Mouse (Mus musculus): ENCODE data around the gene Ptov1.

Ptov1 gene

DNA sequence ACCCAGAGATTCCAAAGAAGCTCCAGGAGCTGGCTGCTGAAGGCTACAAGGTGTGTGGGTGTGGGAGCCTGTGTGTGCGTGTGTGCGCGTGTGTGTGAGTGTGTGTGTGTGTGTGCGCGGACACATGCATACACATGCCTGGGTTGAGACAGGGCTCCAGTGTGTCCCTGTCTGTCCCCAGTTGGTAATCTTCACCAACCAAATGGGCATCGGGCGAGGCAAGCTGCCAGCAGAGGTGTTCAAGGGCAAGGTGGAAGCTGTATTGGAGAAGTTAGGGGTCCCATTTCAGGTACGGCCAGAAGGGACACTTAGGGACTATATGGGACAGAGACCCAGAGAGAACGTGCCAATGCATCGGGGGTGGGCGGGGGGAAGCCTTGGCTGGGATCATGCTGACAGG is 9.7 kb downstream of the Ptov1 start:
- no peak for DNase-seq (ENCODE audit: low spot score)

DNA sequence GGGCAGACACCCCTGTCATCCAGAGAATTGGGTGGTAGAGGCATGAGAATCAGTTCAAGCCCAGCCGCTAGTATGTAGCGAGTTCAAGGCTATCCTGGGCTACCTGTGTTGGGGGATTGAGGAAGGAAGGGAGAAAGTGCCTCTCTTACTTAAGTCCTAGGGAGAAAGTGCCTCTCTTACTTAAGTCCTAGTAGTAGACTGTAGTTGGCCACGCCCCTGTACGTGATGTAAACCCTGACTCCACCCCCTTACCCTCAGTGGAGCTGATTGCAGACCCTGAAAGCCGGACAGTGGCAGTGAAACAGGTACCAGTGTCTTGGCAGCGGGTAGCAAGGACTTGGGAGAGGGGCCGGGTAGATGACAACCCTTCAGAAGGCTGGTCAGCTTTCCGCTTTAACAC is 11.7 kb downstream of the Ptov1 start:
- DNase-seq (ENCODE audit: low spot score), result peak; percentile 68

DNA sequence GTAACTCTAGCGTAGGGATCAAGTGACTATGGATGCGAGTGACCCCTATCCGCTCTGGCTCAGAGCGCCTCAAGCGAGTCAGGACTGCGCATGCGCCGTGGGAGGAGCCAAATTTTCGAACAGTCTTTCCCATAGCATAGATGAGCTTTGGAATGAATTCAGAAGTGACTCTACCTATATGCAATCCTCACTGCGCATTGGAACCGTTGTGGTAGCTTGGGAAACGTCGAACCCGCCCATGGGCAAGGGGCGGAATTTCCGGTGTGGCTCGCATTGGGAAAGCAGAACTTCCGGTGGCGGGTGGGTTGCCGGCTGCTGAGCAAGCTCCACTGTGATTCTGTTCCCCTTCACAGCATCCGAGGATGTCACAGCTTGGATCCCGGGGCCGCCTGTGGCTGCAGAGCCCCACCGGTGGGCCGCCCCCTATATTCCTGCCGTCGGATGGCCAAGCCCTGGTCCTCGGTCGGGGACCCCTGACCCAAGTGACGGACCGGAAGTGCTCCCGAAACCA is 12.5 kb downstream of the Ptov1 start, which contains the start of gene Pnkp:
TSS of gene Pnkp (plus strand) at position 98 of the 511 bp plus-strand sequence.
- peak; percentile 91 for DNase-seq (ENCODE audit: low spot score)

DNA sequence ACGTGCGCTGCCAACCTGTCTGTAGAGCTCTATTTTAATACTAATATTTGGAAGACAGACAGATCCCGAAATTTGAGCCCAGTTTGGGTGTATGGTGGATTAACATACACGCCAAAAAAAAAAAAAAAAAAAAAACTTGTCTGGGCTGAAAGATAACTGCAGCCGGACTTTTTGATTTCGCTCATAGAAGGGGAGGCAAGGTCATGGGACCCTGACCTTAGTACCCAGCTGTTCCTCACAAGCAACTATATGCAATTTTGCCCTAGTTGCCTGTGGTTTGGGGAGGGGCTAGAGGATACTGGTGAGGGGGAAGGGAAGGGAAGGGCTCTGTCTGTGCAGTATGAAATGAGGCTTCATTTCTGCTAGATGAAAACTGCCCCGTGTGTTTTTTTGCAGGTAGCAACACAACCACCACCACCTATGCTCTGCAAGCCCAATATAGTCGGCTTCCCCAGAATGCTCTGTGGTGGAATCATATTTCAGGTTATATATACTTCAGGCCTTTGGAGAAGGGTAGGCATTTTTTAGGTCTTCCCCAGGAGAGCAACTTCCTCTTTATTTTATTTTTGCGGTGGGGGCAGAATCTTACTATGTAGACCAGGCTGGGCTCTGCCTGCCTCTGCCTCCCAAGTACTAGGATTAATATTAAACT is 13.2 kb downstream of the Ptov1 start:
- no peak for DNase-seq (ENCODE audit: low spot score)

DNA sequence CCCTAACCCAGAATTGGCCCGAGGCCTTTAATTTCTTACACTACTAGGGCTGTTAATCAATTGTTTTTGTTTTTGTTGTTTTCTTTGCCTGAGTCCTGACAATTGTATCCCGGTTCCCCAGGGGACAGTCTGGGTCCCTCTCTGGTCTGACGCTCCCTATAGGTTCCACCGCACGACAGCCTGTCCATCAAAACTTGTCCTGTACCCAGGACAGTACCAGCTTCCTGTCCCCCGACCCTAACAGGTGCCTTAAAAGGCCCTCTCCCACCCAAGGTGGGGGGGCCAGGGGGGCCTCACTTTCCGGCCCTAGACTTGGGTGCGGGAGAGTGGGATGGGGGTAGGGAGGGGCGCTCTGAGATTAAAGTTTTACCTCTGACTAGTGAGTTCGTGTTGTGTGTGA is 14.6 kb downstream of the Ptov1 start:
- no peak for DNase-seq (ENCODE audit: low spot score)

DNA sequence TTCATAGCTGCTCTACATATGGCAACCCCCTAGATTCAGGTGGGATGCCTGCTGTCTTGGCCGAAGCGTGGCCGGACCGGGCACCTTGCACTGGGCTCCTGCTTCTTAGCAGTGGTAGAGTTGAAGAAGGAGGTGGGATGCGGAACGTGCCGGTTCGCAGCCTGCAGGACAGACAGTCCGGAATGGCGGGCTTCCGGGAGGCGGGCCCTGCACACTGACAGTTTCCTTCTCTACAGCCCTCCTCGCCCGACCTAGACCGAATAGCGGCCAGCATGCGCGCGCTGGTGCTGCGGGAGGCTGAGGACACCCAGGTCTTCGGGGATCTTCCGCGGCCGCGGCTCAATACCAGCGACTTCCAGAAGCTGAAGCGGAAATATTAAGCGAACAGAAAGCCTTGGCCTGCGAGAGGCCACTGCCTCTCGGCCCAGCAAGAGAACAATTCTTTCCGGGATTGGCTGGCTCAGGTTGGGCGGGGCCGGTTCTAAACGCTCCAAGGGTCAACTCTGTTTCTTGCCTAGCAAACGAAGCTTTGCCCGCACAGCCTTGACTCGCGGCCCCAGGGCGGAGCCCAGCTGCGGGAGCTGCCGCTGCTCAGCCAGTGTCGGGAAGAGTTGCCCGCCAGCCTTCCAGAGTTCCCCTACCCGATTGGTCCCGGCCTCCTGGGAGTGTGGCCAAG is 15.1 kb downstream of the Ptov1 start:
- DNase-seq (ENCODE audit: low spot score), result peak; percentile 83

DNA sequence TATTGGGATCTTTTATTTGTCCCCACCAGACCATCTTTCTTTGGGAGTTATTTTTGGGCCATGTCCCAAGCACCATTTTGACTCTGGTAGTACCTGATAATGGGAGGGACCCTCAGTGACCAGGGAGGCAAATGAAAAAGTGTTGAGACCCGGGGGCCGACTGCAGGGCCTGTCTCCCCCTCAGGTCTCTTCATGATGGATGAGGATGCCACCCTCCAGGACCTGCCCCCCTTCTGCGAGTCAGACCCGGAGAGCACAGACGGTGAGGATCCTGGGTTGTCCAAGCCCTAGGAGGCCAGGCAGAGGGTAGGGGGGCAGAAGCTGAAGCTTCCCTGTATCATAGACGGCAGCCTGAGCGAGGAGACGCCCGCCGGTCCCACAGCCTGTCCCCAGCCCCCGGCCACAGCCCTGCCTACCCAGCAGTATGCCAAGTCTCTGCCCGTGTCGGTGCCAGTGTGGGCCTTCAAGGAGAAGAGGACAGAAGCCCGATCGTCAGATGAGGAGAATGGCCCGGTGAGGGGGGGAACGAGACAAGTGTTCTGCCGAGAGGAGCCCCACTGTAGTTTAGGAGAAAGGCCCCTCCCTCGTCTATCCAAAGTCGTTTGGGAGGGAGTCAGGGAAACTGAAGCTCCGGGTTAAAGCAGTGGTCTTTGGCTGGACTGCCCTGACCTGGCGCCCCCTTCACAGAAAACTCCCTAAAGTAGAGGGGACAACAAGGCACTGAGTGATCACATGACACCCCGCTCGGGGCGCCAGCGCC is 15.8 kb downstream of the Ptov1 start:
- DNase-seq (ENCODE audit: low spot score), result no peak

DNA sequence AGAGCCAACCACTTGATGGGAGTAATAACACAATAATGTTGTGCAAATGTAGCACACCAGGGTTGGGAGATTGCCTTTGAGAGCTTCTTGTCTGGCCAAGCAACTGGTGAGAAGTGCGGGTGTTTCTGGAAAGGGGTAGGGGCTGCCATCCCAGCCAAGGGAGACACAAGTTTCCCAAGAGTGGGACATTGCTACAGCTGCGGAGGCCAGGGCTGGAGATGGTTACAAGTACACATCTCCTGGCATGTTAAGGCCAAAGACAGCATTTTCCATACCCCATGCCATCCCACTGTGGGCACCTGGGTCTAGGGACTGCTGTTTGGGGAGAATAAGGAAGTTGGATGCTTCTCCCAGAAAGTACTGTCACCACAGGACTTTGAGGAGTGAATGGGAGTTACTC is 16.5 kb downstream of the Ptov1 start:
- no peak for DNase-seq (ENCODE audit: low spot score)

DNA sequence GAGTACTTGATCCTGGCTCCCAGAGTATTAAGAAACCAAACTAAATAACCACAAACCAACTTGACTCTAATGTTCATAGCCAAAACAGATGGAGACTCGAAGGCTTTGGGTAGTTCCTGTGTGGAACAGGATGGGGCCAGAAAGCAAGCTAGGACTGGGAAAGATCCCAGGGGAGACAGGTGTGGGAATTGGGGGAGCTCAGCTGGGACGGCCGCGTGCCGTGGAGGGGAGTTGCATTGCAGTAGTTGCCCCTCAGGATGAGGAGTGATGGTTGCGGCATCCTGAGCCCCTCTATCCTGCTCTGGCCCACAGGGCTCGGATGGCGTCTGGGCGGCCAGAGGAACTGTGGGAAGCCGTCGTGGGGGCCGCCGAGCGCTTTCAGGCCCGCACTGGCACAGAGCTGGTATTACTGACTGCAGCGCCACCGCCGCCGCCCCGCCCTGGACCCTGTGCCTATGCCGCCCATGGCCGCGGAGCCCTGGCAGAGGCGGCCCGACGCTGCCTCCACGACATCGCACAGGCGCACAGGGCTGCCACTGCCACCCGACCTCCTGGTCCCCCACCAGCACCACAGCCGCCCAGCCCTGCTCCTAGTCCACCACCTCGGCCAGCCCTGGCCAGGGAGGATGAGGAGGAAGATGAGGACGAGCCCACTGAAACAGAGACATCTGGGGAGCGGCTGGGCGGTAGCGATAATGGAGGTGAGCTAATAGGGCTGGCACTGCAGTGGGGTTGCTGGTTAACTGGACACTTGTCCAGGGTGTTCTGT is 17.1 kb downstream of the Ptov1 start:
- DNase-seq (ENCODE audit: low spot score), result no peak

DNA sequence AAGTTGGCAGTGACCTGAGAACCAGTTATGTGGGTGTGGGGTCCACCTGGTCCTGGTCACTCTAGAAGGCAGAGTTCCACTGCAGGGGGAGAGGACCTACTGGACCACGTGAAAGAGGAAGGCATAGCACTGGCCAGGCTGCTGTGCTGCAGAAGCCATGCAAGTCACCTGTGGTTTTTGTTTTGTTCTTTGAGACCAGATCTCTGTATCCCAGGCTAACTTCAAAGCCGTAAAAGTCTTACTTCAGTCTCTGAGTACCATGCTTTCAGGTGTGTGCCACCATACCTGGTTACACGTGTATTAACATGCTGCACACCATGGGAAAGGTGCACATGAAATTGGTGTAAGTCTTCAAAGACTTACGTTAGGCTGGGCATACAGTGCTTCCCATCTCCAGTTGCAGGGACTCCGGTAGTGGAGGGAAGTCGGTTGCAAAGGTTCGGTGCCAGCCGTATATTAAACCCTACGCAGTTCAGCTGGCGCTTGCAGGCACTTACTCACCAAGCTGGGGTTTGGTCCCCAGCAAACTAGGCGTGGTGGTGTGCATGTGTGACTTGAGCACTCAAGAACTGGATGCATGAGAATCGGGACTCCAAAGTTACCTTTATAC is 17.9 kb downstream of the Ptov1 start:
- DNase-seq (ENCODE audit: low spot score), result no peak

DNA sequence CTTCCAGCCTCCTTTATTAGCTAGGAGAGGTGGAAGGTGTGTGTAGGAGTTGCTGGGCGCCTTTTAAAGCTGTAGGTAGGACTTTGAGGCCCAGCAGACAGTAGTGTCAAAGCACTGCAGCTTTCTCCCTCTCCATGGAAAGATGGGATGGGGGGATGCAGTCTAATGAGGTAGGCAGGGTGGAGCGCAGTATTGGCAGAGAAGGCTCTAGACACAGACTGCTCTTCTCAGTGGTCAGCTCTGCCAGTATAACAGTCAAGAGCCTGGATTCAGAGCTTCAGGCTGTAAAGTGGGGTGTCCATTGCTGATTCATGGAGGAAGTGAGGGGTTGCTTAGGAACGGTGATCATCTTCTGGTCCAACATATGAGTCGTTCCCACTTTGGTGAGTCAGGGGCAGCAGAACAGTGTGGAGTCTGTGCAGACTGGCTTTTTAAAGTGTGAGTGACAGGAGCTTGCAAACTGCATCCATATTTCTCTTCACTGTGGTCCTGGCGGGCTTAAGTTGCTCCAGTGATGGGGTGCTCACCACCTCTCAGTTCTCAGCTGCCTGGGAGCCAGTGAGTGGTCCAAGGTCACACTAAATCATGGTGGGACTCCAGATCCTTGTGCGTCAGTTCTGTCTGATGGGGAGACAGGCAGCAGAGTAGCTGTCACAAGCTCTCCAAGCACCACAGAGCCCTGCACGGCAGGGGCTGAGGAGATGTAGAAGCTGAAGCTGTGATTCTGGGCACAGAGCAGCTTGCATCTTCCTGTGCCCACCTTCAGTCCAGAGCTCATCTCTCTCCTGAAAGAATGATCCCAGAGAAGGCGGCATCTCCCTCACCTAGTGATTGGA is 18.6 kb downstream of the Ptov1 start:
- DNase-seq (ENCODE audit: low spot score), result no peak

DNA sequence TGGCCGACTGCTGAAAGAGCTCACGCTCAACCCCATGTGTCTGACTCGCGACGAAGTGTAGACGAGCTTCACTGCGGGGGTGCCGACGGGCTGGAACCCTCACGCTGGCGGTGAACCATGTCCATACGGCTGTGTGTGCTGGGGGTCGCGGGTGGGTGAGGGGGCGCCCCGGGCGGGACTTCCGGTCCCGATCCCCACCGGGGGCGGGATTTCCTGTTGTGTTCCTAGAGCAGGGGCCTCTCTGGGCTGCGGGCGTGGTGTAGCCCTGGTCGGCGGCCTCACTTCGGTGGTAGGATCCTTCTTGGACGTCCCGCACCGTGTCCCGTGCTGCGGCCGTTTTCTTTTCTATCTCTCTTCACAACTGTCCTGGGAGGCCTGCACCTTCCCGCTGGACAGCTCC is 19.4 kb downstream of the Ptov1 start:
- peak; percentile 86 for DNase-seq (ENCODE audit: low spot score)

DNA sequence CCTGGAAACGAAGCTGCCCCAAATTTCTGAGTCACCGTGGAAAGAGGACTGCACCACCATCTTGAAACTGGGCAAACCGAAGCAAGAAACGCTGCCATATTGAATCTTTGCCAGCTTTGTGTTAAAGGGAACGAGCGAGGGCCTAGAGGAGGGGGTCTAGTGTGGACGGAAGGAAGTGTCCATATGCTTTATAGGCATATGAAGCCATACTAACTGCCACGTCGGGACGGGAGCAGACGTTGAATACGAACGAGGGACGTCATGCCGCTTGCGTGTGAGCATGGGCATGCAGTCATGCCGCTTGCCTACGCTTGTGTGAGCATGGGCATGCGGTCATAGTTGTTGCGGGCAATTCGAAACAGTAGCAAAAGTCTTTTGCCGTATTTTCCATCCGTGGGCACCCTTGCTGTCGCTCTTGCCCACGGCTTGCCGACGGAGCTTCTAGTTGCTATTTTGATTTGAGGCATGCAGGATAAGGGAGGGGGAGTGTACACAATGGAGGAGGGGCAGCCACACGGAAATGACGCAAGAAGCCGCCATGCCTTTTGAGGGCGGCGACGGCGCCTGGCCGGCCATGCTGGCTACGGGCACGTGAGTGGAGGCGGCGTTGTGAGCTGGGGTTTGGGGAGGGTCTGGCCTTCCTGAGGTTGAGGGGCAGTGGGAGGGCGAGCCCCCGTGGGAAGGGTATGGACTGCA is 20.0 kb downstream of the Ptov1 start:
- DNase-seq (ENCODE audit: low spot score), result peak; percentile 97

DNA sequence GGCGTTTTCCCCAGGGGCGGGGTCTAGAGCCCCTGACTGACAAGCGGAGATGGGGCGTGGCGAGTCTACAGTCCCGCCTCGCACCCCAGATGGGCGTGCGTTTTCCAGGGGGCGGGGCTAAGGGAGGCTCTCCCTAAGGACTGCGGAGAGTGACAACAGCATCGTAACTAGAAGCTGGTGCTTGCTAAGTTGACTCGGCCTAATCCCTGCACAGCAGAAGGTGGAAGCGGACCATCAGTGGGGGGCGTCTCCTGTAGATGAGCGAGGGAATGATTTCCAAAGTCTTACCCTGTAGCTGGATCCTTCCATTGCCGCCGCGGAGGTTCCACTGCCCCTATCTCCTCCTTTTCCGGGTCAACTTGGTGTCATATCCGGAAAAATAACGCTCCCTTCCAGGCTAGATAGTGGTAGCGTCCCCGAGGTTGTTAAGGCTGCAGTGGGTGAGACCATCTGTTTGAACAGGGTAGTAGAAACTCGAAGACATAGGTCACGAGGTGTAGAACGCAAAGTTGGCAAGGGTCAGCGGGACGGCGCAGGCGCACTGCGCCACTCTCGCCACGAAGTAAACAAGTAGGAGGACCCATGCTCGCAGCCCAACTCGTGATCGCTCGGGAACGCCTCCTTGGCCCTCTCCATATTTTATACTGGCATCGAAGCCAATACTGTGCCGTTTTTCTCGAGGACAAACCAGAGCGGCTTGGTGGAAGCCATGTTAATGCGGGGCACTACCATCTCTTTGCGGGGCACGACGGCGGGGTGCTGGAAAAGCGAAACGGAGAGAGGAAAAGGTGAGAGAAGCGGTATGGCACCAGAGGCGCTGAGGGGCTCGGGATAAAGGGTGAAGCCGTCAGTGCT is 20.8 kb downstream of the Ptov1 start, which contains the start of the genes Akt1s1 and Tbc1d17:
TSS of gene Akt1s1 (plus strand) at position 431 of the 855 bp plus-strand sequence.
TSS of gene Tbc1d17 (minus strand) at position 519 of the 855 bp plus-strand sequence.
- DNase-seq (ENCODE audit: low spot score), result peak; percentile 98

DNA sequence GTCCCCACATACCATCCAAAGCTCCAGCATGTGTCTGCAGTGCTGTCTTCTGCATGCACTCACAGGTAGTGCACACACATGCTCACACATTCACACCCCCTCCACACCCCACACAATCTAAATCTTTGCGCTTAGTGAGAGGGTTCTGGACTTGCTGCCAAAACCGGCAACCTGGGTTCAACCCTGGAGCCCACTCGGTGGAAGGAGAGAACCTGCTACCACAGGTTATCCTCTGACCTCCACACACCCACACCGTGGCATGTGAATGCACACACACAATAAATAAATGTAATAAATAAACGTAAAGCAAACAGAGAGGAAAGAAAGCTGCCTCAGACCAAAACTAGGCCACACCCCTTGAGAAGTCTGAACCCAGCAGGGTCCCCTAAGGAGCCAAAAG is 21.8 kb downstream of the Ptov1 start:
- no peak for DNase-seq (ENCODE audit: low spot score)

DNA sequence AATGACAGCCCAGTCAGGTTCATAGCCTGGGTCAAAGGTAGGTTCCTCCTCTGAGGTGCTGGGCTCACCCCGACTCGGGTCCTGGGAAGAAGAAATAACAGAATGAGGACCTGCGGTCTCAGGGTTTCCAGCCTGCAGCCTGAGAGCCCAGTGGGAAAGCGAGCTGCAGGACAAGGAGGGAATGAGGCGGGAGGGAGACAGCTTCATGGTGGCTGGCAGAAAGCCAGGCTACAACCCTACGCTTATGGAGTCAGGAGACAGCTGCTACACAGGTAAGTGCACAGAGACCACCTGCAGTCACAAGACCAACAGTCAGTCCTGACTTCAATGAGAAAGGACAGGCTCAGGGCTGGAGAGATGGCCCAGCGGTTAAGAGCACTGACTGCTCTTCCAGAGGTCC is 22.8 kb downstream of the Ptov1 start:
- DNase-seq (ENCODE audit: low spot score), result no peak

DNA sequence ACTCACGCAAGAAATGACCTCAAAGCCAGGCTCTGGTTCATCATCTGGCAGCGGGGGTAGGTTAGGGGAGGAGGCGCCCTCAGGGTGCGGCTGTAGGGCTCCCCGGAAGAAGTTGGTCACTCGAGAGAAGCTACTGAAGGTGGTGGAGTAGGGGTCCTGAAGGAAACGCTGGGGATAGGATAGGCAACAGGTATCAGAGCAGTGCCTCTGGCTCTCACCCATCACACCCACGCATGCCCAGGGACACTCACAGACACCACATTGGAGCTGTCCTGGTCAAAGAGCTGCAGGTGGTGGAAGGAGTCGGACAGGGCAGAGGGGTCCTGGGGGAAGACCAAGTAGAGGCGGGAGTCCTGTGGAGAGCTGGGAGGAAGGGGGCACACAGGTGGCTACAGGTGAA is 24.6 kb downstream of the Ptov1 start:
- no peak for DNase-seq (ENCODE audit: low spot score)

DNA sequence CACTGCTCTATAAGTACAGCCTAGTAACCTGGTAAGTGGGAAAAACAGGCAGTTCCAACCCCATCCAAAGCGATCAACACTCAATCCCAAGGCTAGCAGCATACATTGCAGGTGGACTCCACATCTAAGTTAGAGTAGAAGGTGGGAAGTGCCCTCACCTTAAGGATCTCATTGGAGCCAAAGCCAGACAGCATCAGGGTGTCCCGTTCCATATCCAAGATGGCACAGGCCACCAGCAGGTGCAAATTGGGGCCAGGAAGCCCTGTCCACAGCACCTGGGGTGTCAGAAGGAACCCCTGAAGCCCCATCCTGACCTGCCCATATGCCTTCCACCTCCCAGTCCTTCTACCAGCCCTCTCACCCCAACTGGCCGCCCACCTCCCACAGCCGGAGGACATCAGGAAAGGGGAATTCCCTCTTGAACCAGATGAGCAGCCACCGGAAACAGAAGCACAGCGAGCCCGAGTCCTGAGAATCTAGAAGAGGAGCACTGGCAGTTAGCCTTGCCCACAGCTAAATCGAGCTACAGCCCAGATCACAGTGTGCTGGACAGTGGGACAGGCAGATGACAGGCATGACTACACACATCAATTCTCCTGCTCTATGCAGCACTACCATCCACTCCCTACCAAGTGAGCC is 27.6 kb downstream of the Ptov1 start:
- no peak for DNase-seq (ENCODE audit: low spot score)

DNA sequence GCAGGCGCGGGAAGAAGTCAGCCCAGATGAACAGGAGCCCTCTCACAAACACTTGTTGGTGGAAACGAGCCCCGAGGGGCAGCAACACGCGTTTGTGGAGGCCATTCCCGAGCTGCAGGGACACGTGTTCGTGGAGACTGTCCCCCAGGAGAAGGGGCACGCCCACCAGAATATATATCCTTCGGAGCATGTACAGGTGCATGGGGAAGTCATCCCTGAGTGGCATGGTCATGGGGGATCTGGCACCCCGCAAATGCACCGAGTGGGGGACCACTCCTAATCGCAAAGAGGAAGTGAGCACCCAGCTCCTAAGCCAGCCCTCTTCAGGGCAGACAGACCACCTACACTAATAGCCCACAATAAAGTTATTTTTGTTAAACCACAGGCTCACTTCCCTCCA is 29.2 kb downstream of the Ptov1 start:
- no peak for DNase-seq (ENCODE audit: low spot score)
